Mouse (Mus musculus): ENCODE results near the gene Htr5b. TPM values are rescaled to one million over a fixed set of nuclear protein-coding genes. Genes with fewer than 3 reads are reported as not detected.
A peak's percentile ranks its signal among the peaks of the same experiment; 100 is the strongest.

Gene Htr5b
- polyA plus RNA-seq, 1 experiment, result 0.29 TPM

DNA sequence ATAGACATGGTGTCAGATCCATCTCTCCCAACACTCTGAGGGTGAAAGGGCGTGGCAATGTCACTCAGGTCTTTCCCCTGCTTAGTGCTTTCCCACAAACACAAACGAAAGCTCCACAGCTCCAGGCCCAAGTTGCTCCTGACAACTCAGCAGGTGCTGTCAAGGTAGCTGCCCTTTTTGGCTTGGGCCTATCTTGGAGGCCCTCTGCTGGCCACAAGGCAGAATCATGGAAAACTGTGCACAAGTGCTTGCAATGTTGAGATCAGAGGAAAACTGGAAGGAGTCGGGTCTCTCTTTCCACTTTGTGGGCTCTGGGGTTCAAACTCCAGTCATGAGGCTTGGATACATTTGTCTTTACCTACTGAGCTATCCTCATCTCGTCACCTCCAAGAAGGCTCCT, 21.2 kb upstream of the Htr5b start:
- no peaks in the 10 kb centered on the region for H3K27me3 ChIP-seq (ENCODE audit: control insufficient read depth, insufficient read depth, low read length)
- TF ChIP-seq CTCF (IDR thresholded peaks at IDR 0.05; ENCODE audit: borderline replicate concordance, insufficient read depth, low read depth, low read length), result peak; percentile 30; the same call in 1 of the 2 replicates
- no peak for TF ChIP-seq POLR2A (IDR thresholded peaks at IDR 0.05; ENCODE audit: borderline replicate concordance, insufficient read depth, low read length)
- no peaks in the 10 kb centered on the region for H3K4me1 ChIP-seq (ENCODE audit: control insufficient read depth, insufficient read depth, low read length)
- WGBS, result 64% methylated on average over 4 of the region's 4 CpGs
- no peak overlapping the region for H3K4me3 ChIP-seq (replicated peaks; ENCODE audit: insufficient read depth, low read depth, low read length)
- no peak overlapping the region for H3K27ac ChIP-seq (ENCODE audit: insufficient read depth, low read length)
- no peak for DNase-seq

DNA sequence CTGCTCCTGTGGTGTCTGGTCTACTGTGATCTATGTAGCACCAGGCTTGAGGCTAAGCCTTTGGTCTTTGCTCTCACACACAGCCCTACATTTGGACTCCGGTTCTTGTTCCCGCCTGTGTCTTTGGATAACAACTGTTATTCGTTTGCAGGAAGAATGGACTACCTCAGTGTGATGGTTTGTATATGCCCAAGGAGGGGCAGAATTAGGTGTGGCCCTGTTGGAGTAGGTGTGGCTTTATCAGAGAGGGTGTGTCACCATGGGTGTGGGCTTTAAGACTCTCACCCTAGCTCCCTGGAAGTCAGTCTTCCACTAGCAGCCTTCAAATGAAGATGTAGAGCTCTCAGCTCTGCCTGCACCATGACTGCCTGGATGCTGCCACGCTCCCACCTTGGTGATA, 20.4 kb upstream of the Htr5b start:
- no peak overlapping the region for H3K27ac ChIP-seq (ENCODE audit: insufficient read depth, low read length)
- TF ChIP-seq CTCF (IDR thresholded peaks at IDR 0.05; ENCODE audit: borderline replicate concordance, insufficient read depth, low read depth, low read length), result no peak
- TF ChIP-seq POLR2A (IDR thresholded peaks at IDR 0.05; ENCODE audit: borderline replicate concordance, insufficient read depth, low read length), result no peak
- 95% methylated on average over 4 of the region's 4 CpGs for WGBS
- no peak overlapping the region for H3K4me3 ChIP-seq (replicated peaks; ENCODE audit: insufficient read depth, low read depth, low read length)
- no peaks in the 10 kb centered on the region for H3K27me3 ChIP-seq (ENCODE audit: control insufficient read depth, insufficient read depth, low read length)
- H3K4me1 ChIP-seq (ENCODE audit: control insufficient read depth, insufficient read depth, low read length), result no peaks in the 10 kb centered on the region
- no peak for DNase-seq

DNA sequence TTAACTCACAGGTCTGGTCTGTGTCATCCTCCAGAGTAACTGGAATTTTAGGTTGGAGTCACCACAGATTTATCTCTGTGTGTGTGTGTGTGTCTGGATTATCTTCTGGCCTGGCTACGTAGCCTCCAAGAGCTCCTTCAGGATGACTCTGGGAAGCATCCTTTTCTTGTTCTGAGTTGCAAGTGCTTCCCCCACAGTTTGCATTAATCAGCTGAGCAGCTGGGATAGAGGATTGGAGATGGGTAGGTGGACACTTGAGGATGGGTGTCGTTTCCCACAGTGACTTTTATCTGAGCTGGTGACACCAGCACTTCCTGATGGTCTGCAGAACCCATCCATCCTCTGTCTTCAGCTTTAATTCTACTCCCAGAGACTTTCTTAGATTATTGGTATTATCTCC, 18.6 kb upstream of the Htr5b start:
- TF ChIP-seq POLR2A (IDR thresholded peaks at IDR 0.05; ENCODE audit: borderline replicate concordance, insufficient read depth, low read length) (no peak), CTCF (IDR thresholded peaks at IDR 0.05; ENCODE audit: borderline replicate concordance, insufficient read depth, low read depth, low read length) (no peak)
- Histone ChIP-seq H3K4me1 (ENCODE audit: control insufficient read depth, insufficient read depth, low read length) (no peaks in the 10 kb centered on the region), H3K27me3 (ENCODE audit: control insufficient read depth, insufficient read depth, low read length) (no peaks in the 10 kb centered on the region), H3K27ac (ENCODE audit: insufficient read depth, low read length) (no peak overlapping the region), H3K4me3 (replicated peaks; ENCODE audit: insufficient read depth, low read depth, low read length) (no peak overlapping the region)
- 87% methylated on average over 2 of the region's 2 CpGs for WGBS
- no peak for DNase-seq

DNA sequence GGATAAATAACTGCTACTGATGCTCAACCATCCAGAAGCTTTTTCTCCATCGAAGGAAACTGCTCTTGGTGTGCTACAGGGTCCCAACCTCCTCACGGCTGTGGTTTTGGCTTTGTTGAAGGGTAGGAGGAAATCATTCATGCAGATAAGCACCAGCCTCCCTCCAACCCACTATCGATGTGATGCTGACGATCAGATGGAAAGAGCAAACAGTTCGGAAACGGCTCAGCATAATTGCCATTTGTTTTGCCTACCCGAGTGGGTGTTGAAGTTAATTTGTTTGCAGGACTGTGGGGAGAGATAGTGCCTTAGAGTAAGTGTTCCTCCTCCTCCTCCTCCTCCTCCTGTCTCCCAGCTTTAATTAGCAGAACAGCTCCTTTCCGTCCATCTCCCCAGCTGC, 12.1 kb upstream of the Htr5b start:
- Histone ChIP-seq H3K27me3 (ENCODE audit: control insufficient read depth, insufficient read depth, low read length) (no peaks in the 10 kb centered on the region), H3K4me1 (ENCODE audit: control insufficient read depth, insufficient read depth, low read length) (no peaks in the 10 kb centered on the region), H3K4me3 (replicated peaks; ENCODE audit: insufficient read depth, low read depth, low read length) (no peak overlapping the region), H3K27ac (ENCODE audit: insufficient read depth, low read length) (no peak overlapping the region)
- DNase-seq, result no peak
- TF ChIP-seq POLR2A (IDR thresholded peaks at IDR 0.05; ENCODE audit: borderline replicate concordance, insufficient read depth, low read length) (no peak), CTCF (IDR thresholded peaks at IDR 0.05; ENCODE audit: borderline replicate concordance, insufficient read depth, low read depth, low read length) (no peak)
- 65% methylated on average over 8 of the region's 8 CpGs for WGBS

DNA sequence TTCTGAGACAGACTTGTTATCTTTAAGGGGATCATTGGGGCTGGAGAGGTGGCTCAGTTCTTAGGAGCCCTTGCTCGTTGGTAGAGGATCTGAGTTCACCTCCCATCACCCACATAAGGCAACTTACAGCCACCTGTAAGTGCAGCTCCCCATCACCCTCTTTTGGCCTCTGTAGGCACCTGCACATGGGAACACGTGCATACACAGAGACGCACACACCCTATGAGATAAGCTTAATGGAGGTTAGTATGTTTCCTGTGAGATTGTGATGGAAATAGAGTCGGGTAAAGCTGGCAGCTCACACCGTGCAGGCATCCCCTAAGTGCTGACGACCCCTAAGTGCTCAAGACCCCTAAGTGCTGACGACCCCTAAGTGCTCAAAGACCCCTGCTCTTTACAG, 3.2 kb upstream of the Htr5b start:
- no peak overlapping the region for H3K27ac ChIP-seq (ENCODE audit: insufficient read depth, low read length)
- no peak overlapping the region for H3K4me3 ChIP-seq (replicated peaks; ENCODE audit: insufficient read depth, low read depth, low read length)
- H3K4me1 ChIP-seq (ENCODE audit: control insufficient read depth, insufficient read depth, low read length), result 0 out of 2 replicates have a peak, but pooled peaks cover 3% of the 10 kb centered on the region
- DNase-seq, result no peak
- no peaks in the 10 kb centered on the region for H3K27me3 ChIP-seq (ENCODE audit: control insufficient read depth, insufficient read depth, low read length)
- WGBS, result 66% methylated on average over 7 of the region's 7 CpGs
- TF ChIP-seq POLR2A (IDR thresholded peaks at IDR 0.05; ENCODE audit: borderline replicate concordance, insufficient read depth, low read length) (no peak), CTCF (IDR thresholded peaks at IDR 0.05; ENCODE audit: borderline replicate concordance, insufficient read depth, low read depth, low read length) (no peak)

DNA sequence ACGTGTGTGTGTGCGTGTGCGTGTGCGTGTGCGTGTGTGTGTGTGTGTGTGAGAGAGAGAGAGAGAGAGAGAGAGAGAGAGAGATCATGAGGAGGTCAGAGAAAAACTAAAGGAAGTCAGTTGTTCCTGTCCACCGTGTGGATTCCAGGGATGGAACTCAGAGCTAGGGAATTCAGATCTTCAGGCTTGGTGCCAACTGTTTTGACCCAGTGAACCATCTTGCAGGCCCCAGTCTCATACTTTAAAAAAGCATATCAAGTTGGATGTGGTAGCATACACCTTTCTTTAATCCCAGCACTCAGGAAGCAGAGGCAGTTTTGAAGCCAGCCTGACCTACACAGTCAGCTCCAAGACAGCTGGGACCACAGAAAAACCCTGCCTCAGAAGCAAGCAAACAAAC, 1.0 kb upstream of the Htr5b start:
- no peak overlapping the region for H3K4me3 ChIP-seq (replicated peaks; ENCODE audit: insufficient read depth, low read depth, low read length)
- H3K27ac ChIP-seq (ENCODE audit: insufficient read depth, low read length), result no peak overlapping the region
- no peak for TF ChIP-seq CTCF (IDR thresholded peaks at IDR 0.05; ENCODE audit: borderline replicate concordance, insufficient read depth, low read depth, low read length)
- no peak for TF ChIP-seq POLR2A (IDR thresholded peaks at IDR 0.05; ENCODE audit: borderline replicate concordance, insufficient read depth, low read length)
- no peaks in the 10 kb centered on the region for H3K27me3 ChIP-seq (ENCODE audit: control insufficient read depth, insufficient read depth, low read length)
- DNase-seq, result no peak
- WGBS, result 77% methylated on average over 6 of the region's 6 CpGs
- H3K4me1 ChIP-seq (ENCODE audit: control insufficient read depth, insufficient read depth, low read length), result 0 out of 2 replicates have a peak, but pooled peaks cover 3% of the 10 kb centered on the region

DNA sequence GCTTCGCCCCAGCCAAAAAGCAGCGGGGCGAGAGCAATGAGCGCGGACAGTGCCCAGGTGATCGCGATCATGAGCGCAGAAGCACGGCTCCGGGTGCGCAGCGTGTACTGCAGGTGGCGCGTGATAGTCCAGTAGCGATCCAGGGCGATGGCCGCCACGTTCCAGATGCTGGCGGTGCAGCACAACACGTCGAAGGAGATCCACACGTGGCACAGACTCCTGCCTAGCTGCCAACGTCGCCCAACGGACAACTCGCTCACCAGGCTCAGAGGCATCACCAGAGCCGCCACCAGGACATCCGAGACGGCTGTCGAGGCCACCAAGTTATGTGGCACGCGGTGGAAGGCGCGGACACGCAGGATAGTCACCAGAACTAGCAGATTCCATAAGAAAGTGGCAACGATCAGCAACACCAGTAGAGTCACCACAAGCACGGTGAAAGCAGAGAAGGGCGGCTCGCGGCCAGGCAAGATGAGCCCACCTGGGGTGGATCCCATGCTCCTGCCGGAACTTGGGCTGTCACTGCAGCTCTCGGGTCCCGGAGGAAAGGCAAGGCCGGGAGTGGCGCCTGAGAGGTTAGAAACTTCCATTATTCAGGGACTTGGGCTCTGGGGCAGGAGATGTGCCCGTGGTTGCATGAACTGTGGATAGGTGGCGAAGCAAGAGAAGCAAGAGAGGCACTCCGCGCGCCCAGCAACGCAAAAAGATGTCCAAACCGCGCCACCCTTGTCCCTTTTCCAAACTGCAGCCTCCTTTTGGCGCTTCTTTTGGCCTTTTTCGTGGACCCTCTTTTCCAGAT, 466 bp downstream of the Htr5b start:
- no peak for TF ChIP-seq POLR2A (IDR thresholded peaks at IDR 0.05; ENCODE audit: borderline replicate concordance, insufficient read depth, low read length)
- TF ChIP-seq CTCF (IDR thresholded peaks at IDR 0.05; ENCODE audit: borderline replicate concordance, insufficient read depth, low read depth, low read length), result no peak
- Histone ChIP-seq H3K27ac (ENCODE audit: insufficient read depth, low read length) (no peak overlapping the region), H3K4me1 (ENCODE audit: control insufficient read depth, insufficient read depth, low read length) (0 out of 2 replicates have a peak, but pooled peaks cover 3% of the 10 kb centered on the region), H3K27me3 (ENCODE audit: control insufficient read depth, insufficient read depth, low read length) (no peaks in the 10 kb centered on the region), H3K4me3 (replicated peaks; ENCODE audit: insufficient read depth, low read depth, low read length) (no peak overlapping the region)
- DNase-seq, result peak in 1 of 2 experiments; percentile 4
- 11% methylated on average over 55 of the region's 55 CpGs for WGBS

DNA sequence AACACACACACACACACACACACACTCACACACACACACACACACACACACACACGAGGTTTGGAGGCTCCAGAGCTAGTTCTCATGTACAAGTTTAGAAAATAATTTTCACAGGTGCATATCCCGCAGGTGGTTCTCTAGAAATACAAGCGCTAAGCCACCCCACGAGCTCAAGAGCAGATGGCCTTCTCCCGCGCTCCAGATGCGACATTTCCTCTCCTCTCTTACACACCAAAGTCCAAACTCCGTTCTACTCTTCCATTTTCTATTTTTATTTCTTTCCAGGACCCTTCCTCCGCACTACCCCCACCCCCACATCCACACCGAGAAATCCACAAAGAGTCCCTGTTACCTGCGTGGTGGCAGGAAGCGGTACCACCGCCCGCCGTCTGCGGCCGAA, 1.2 kb downstream of the Htr5b start:
- no peak for DNase-seq
- no peak overlapping the region for H3K27ac ChIP-seq (ENCODE audit: insufficient read depth, low read length)
- H3K4me1 ChIP-seq (ENCODE audit: control insufficient read depth, insufficient read depth, low read length), result 0 out of 2 replicates have a peak, but pooled peaks cover 3% of the 10 kb centered on the region
- no peak for TF ChIP-seq CTCF (IDR thresholded peaks at IDR 0.05; ENCODE audit: borderline replicate concordance, insufficient read depth, low read depth, low read length)
- no peak for TF ChIP-seq POLR2A (IDR thresholded peaks at IDR 0.05; ENCODE audit: borderline replicate concordance, insufficient read depth, low read length)
- no peak overlapping the region for H3K4me3 ChIP-seq (replicated peaks; ENCODE audit: insufficient read depth, low read depth, low read length)
- H3K27me3 ChIP-seq (ENCODE audit: control insufficient read depth, insufficient read depth, low read length), result no peaks in the 10 kb centered on the region
- WGBS, result 41% methylated on average over 17 of the region's 17 CpGs

Measured in cerebellum, adult 2 months (tissue).